Mouse (Mus musculus): Measurements from ENCODE around the gene Klhl22. TPM values are rescaled to one million over a fixed set of nuclear protein-coding genes. Genes with fewer than 3 reads are reported as not detected.

Klhl22 gene
- total and polyA plus RNA-seq, 2 experiments from 2014 or later: 79.3 to 156 TPM

GRCm38 (mm10) chr16:17758902-17759301 lies 516 bp upstream of the Klhl22 start:
- TF ChIP-seq CTCF (IDR thresholded peaks at IDR 0.05): no peak
- Histone ChIP-seq H3K27ac (ENCODE audit: low read depth, low read length) (peak overlapping the region; percentile 89), H3K4me3 (ENCODE audit: low read depth, low read length) (peak overlapping the region; percentile 72), H3K4me2 (ENCODE audit: low read depth, low read length, poor library complexity, severe bottlenecking) (peak overlapping the region; percentile 80), H3K4me1 (ENCODE audit: insufficient read depth, low read length) (peaks cover 15% of the 10 kb centered on the region), H3K9ac (replicated peaks; ENCODE audit: low read length, poor library complexity, severe bottlenecking) (peak overlapping the region; percentile 92), H3K27me3 (ENCODE audit: insufficient read depth, low read length) (no peaks in the 10 kb centered on the region), H3K36me3 (ENCODE audit: insufficient read depth, low read length) (no peaks in the 10 kb centered on the region), H3K9me3 (ENCODE audit: low read length) (no peaks in the 10 kb centered on the region)
- no peak for DNase-seq (ENCODE audit: low spot score)
- no peak; the same call in 1 of the 2 replicates for ATAC-seq (ENCODE audit: low FRiP score)
- 48% methylated on average over 9 of the region's 9 CpGs for WGBS

DNA sequence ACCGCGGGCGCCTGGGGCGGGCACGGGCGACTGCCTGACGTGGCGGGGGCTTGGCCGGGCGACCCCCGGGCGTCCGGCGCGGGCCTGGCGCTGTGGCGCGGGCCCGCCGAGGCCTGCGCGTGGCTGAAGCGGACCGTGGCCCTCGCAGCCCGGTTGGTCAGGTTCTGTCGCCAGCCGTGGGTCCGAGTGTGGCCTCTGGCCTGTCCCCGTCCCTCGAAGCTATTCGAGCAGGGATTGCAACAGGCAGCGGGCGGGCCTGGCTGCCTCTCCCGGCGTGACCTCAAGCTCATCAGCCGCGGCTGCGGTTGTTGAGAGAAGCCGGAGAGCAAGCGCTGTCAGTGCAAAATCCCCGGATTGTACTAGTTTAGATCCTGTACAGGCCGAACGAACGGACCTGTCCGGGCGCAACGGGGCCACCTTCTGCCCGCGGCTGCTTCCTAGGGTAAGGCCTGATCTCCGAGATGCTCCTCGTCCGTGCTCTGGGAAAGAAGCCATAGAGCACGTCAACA lies 449 bp downstream of the Klhl22 start:
- Histone ChIP-seq H3K27me3 (ENCODE audit: insufficient read depth, low read length) (no peaks in the 10 kb centered on the region), H3K9ac (replicated peaks; ENCODE audit: low read length, poor library complexity, severe bottlenecking) (peak overlapping the region; percentile 92), H3K36me3 (ENCODE audit: insufficient read depth, low read length) (peaks cover 3% of the 10 kb centered on the region; the same call in 1 of the 2 replicates), H3K4me3 (ENCODE audit: low read depth, low read length) (peak overlapping the region; percentile 72), H3K4me1 (ENCODE audit: insufficient read depth, low read length) (peaks cover 15% of the 10 kb centered on the region), H3K9me3 (ENCODE audit: low read length) (no peaks in the 10 kb centered on the region), H3K4me2 (ENCODE audit: low read depth, low read length, poor library complexity, severe bottlenecking) (peak overlapping the region; percentile 80), H3K27ac (ENCODE audit: low read depth, low read length) (peak overlapping the region; percentile 89)
- peak; percentile 48 for DNase-seq (ENCODE audit: low spot score)
- ATAC-seq (ENCODE audit: low FRiP score): peak; percentile 64
- 2% methylated on average over 38 of the region's 54 CpGs for WGBS
- no peak for TF ChIP-seq CTCF (IDR thresholded peaks at IDR 0.05)

DNA sequence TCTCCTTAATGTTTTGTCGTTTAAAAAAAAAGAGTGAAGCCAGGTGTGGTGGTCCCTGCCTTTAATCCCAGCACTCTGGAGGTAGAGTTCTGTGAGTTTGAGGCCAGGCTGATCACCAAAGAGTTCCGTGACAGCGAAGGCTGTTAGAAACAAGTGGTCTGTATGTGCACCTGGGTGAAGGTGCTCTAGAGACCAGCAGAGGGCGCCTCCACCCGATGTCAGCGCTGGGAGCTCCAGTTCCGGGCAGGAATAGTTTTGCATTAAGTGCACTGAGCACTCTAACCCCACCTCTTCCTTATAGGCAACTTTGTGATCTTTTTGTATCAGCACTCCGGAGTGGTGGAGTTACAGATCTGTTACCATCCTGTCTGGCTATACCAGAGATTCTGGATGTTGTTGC lies 1.2 kb downstream of the Klhl22 start:
- Histone ChIP-seq H3K4me2 (ENCODE audit: low read depth, low read length, poor library complexity, severe bottlenecking) (peak overlapping the region; percentile 80), H3K27me3 (ENCODE audit: insufficient read depth, low read length) (no peaks in the 10 kb centered on the region), H3K9me3 (ENCODE audit: low read length) (no peaks in the 10 kb centered on the region), H3K27ac (ENCODE audit: low read depth, low read length) (no peak overlapping the region), H3K36me3 (ENCODE audit: insufficient read depth, low read length) (peaks cover 3% of the 10 kb centered on the region), H3K9ac (replicated peaks; ENCODE audit: low read length, poor library complexity, severe bottlenecking) (peak overlapping the region; percentile 92; the same call in 1 of the 2 replicates), H3K4me3 (ENCODE audit: low read depth, low read length) (peak overlapping the region; percentile 72), H3K4me1 (ENCODE audit: insufficient read depth, low read length) (peaks cover 15% of the 10 kb centered on the region)
- WGBS: 45% methylated on average over 8 of the region's 8 CpGs
- TF ChIP-seq CTCF (IDR thresholded peaks at IDR 0.05): peak; percentile 70
- peak; percentile 55 for DNase-seq (ENCODE audit: low spot score)
- no peak for ATAC-seq (ENCODE audit: low FRiP score)

DNA sequence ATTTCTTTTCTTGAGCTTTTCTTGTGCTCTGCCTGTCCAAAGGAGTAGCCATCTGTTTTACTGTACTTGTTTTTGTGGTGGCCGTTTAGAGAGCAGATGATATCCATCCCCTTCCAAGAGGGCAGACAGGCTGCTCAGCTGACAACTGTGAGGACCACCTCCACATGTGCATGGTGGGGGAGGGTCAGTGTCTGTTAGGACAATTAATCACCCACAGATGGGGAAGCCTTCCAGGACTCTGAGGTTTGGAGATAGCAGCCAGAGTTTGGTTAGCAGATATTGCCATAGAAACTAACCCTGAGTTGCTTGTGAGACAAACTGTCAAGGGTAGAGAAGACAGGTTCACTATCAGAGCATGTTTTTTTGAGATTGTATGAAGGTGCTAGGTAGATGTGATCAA lies 1.7 kb downstream of the Klhl22 start:
- 69% methylated on average over 1 of the region's 1 CpGs for WGBS
- Histone ChIP-seq H3K4me1 (ENCODE audit: insufficient read depth, low read length) (peaks cover 15% of the 10 kb centered on the region), H3K4me3 (ENCODE audit: low read depth, low read length) (peak overlapping the region; percentile 72; the same call in 1 of the 2 replicates)

DNA sequence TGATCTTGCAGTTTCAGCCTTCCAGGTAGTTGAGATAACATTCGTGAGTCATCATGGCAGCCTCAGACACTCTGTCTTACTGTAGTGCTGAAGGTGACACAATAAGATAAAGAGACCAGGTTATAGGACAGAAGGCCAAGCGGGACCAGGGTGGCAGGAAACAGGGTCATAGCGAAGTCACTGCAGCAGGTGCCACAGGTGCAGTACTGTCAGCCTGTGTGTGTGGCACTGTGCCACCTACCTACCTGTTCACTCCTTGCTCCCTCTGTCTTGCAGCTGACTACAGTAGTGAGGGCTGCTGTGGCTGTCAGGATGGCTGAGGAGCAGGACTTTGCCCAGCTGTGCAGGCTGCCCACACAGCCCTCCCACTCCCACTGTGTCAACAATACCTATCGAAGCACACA lies 4.7 kb downstream of the Klhl22 start:
- Histone ChIP-seq H3K4me1 (ENCODE audit: insufficient read depth, low read length) (peaks cover 11% of the 10 kb centered on the region), H3K4me2 (ENCODE audit: low read depth, low read length, poor library complexity, severe bottlenecking) (no peak overlapping the region), H3K9me3 (ENCODE audit: low read length) (no peaks in the 10 kb centered on the region), H3K27me3 (ENCODE audit: insufficient read depth, low read length) (no peaks in the 10 kb centered on the region), H3K36me3 (ENCODE audit: insufficient read depth, low read length) (peaks cover 11% of the 10 kb centered on the region), H3K27ac (ENCODE audit: low read depth, low read length) (no peak overlapping the region), H3K9ac (replicated peaks; ENCODE audit: low read length, poor library complexity, severe bottlenecking) (no peak overlapping the region), H3K4me3 (ENCODE audit: low read depth, low read length) (no peak overlapping the region)
- TF ChIP-seq CTCF (IDR thresholded peaks at IDR 0.05): no peak
- 90% methylated on average over 4 of the region's 4 CpGs for WGBS
- ATAC-seq (ENCODE audit: low FRiP score) (no peak), DNase-seq (ENCODE audit: low spot score) (no peak)

More for the DNA sequence above, 1.7 kb downstream of the Klhl22 start:
- peaks cover 3% of the 10 kb centered on the region for H3K36me3 ChIP-seq (ENCODE audit: insufficient read depth, low read length)
- H3K9me3 ChIP-seq (ENCODE audit: low read length): no peaks in the 10 kb centered on the region
- H3K9ac ChIP-seq (replicated peaks; ENCODE audit: low read length, poor library complexity, severe bottlenecking): no peak overlapping the region; the same call in 1 of the 2 replicates
- TF ChIP-seq CTCF (IDR thresholded peaks at IDR 0.05): no peak
- no peak for DNase-seq (ENCODE audit: low spot score)
- H3K27me3 ChIP-seq (ENCODE audit: insufficient read depth, low read length): no peaks in the 10 kb centered on the region
- peak overlapping the region; percentile 80 for H3K4me2 ChIP-seq (ENCODE audit: low read depth, low read length, poor library complexity, severe bottlenecking)
- no peak for ATAC-seq (ENCODE audit: low FRiP score)
- no peak overlapping the region for H3K27ac ChIP-seq (ENCODE audit: low read depth, low read length)

DNA sequence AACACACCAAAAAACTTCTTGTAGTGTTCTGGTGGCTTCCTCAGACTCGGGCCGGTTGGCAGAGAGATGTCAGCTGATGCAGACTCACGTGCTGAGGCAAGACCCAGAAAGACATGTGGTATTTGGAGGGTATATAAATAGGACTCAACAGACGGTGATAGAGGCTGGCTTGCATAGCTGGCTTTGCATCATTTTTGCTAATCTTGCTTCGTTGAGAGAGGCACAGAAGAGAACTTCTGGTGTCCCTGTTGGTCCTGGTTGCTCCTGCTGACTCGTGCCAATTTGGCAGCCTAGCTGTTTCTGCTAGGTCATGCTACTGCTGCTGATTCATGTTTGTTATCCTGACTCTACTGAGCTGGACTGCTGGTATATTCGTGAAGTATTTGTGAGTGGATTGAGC lies 9.4 kb downstream of the Klhl22 start:
- no peaks in the 10 kb centered on the region for H3K27me3 ChIP-seq (ENCODE audit: insufficient read depth, low read length)
- ATAC-seq (ENCODE audit: low FRiP score) (no peak), DNase-seq (ENCODE audit: low spot score) (no peak)
- no peak overlapping the region for H3K27ac ChIP-seq (ENCODE audit: low read depth, low read length)
- 89% methylated on average over 7 of the region's 7 CpGs for WGBS
- no peak for TF ChIP-seq CTCF (IDR thresholded peaks at IDR 0.05)
- H3K36me3 ChIP-seq (ENCODE audit: insufficient read depth, low read length): peaks cover 23% of the 10 kb centered on the region
- no peak overlapping the region for H3K9ac ChIP-seq (replicated peaks; ENCODE audit: low read length, poor library complexity, severe bottlenecking)
- no peaks in the 10 kb centered on the region for H3K9me3 ChIP-seq (ENCODE audit: low read length)
- no peaks in the 10 kb centered on the region for H3K4me1 ChIP-seq (ENCODE audit: insufficient read depth, low read length)
- no peak overlapping the region for H3K4me3 ChIP-seq (ENCODE audit: low read depth, low read length)
- no peak overlapping the region for H3K4me2 ChIP-seq (ENCODE audit: low read depth, low read length, poor library complexity, severe bottlenecking)

Data from midbrain, postnatal 0 days (tissue).